Mouse (Mus musculus): ENCODE measurements around the gene Txndc11.

Gene Txndc11

DNA sequence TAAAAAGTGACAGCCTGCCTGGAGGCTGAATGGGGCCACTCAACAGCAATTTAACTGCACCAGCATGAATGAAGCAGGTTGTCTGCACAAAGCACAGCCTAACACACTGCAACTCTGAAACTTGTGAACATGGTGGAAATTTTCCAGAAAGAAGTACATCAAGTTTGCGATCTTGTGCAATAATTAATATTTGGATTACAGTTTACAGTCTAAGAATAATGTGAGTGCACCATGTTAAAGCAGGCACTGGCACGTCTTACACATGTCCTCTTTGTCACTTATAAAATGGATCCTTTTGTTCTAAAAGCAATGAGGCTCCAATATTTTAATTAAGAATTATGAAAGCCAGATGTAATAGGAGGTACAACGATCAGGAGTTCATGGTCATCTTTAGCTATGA is 37.1 kb downstream of the Txndc11 start:
- DNase-seq: no peak

DNA sequence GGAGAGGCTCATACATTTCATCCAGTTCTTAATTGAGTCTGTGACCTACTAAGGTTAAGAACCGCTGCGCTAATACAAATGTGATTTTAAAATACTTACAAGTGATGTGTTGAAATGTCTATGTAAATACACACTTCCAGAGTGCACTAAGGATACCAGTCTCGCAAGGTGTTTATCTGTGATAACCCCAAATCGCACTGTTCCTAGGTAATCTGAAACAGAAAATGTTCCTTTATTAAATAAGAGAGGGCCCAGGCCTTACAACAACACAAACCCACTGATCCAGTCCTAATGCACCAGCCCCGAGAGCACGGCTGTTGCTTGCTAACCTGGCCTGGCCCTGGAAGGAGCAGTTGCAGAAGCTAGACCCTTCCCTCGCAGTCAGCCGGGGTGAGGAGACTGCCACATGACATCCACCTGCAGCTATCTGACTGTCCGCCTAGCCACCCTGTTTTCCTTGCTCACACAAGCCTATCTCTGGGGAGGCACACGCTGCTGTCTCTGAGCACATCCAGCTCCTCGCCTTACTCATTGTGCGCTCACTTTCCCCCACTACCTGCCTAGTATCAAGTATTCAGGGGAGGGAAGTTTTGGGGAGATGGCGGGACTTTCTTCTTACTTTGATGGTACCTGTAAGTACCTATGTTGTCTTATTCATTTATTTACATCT is 40.6 kb downstream of the Txndc11 start:
- no peak for DNase-seq

DNA sequence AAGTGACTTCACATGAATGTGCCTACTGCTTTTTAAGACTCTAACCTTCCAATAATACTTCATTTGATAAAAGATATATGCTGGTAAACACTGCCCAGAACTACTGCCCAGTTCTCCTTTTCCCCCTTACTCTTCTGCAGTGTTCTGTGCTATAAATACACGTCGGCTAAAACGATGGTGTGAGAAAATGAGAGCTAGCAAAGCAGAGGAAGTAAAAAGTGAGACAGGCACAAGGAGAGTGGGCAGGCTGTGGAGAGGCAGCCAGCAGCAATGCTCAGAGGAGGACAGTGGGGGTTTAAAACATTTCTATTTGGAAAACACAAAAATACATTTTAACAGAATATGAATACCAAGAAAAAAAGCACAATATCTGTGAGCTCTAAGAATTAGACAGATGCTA is 41.9 kb downstream of the Txndc11 start:
- DNase-seq: no peak

DNA sequence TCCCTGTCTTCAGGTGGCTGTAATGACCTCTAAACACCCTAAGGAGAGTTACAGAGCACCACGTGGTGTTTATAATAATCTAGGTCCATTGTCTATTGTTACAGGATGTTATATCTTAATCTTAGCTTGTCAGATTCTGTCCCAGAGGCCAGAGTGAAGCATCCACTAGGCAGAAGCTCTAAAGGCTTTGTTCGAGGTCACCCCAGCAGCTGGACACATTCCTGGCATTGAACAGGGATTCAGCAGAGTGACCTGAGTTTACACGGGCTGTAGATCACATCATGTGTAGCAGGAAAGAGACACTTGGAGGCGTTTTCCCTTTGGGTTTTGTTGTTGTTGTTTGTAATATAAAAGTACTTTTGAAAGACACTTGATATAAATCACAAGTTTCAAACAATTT is 42.4 kb downstream of the Txndc11 start:
- DNase-seq: no peak

DNA sequence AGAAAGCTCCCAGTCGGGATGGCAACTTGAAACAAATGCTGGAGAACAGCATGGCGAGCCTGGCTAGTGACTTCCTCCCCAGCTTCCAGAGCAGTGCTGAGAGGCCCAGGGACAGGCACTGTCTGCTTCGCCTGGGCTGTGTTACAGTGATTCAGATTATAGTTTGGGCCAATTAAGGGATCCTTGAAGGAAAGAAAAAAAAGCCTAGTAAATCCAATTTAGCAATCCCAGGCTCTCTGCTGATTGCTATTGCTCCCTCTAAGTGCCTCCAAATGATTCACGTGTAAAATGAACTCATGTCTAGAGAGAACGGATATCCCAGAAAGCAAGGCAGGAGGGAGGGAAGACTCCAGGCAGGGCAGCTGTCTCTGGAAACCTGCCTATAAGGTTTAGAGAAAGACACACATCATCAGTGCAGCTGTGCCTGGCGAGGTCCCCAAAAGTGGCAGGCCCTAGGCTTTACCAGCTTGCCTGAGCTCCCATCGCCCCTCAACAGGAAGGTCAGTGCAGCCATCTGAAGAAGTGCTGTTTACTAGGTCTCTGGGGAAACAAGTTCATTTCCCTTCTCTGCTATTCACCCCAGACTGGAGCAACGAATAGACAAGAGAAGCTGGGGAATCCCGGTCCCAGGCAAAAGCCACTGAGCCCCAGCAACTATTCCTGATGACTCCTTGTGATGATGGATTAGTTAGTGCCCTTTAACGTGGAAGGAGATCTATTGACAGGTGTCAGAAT is 43.4 kb downstream of the Txndc11 start:
- DNase-seq: no peak

DNA sequence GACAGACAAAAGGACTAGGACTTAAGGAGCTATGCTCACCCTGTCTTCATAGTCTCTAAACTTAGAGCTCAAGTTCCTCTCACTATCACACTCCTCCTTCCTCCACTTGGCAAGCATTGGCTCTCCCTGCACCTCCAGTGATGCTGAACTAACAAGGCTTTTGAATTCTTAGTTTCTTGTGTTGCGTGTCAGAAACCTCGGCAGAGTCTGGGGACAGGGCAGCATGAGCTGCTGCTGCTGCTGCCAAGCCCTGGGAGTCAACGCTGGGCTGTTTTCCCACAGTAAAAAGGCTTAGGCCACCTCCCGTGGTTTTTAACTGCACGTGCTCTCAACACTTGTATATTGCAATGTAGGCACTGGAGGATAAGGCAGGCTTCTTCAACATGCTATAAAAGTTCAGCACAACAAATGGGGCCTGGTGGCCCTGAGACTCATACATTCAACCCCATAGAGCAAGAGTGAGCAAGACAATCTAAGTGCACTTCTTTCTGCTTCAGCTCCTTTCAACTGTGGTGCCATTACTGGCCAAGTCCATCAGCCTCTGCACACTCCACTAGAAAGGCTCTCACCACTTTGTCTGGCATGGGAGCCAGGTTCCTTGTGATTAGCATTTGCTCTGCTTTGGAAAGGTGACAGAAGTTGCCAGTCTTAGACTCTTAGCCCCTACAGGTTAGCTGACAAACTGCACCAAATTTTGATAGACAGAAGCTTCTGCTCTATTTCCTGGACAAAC is 47.4 kb downstream of the Txndc11 start:
- DNase-seq: no peak

DNA sequence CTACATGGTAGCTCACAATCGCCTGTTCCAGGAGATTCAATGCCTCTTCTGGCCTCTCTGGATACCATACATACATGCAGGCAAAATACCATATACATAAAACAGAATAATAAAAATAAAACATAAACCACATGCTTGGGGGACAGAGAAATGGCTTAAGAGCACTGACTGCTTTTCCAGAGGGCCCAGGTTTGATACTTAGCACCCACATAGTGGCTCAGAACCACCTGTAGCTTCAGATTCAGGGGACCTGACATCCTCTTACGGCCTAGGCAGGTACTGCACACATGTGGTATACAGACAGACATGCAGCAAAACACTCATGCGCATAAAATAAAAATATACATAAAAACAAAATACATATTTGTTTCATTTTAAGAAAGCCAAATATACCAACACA is 48.2 kb downstream of the Txndc11 start:
- no peak for DNase-seq

DNA sequence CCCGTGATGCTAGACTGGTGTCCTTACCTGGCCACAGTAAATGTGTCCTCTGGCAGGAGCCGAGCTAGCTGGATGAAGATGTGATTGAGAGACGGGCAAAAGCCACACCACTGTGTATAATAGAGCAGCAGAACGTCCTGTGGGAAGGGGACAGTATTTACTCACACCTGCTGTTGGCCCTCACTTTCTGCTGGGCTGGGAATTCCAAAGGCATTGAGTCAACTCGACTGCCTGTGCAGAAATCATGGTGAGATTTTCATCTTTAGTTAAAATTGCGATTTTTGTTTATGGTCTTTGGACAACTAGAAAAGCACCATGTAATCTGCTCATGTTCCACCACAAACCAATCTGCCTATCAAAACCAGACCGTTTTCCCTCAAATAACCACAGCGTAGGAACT is 50.3 kb downstream of the Txndc11 start:
- DNase-seq: no peak

DNA sequence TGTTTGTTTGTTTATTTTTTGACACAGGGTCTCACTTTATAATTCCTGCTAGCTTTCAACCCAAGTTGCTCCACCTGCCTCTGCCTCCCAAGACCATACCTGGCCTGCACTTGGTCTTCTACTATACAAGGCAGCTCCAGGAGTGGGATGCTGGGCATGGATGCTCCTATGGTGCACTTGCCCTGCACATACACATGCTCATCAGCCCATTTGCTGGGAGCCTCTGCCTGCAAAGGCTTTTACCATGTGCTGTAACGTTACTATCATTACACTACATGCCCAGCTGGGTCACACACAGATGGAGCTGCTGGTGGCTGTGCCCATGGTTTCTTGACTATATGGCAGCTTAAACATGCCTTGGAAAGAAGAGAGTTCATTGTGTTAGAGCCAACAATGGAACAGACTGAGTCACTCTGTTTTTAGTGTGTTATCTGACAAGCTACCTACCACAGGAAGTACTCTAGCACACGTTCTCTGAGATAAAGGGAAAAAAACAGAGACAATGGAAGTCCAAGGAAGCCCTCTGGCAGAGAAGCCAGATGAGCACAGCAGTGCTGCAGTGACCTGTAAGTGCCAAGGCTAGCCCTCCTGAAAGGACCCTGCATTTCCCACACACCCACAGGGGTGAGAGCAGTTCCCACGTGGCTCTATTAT is 56.1 kb downstream of the Txndc11 start:
- DNase-seq: no peak

DNA sequence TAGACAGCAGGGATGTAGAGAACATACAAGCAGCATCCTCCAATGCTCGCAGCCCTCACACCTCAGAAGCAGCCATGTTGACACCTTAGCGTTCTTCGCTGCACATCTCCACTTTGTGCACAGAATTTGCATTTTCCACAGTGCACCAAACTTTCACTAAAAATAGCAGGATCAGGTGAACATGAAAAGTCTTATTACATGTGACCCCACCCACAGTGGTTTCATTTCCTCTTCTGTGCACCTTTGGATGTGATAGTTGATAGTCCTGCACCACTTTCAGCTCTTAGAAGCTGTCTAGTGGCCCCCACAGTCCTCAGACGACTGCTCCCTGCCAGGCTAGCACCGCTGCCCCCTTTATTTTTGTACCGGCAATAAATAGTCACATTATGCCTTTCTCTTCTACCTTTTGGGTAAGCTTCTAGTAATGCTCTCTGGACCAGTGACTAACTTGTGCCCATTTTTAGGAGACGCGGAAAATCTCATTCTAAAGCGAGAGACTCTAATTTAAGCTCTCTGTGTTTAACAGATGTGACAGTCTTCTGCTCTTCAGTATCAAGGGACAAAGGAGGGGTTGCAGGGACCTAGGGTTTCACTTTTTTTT is 56.7 kb downstream of the Txndc11 start:
- no peak for DNase-seq

DNA sequence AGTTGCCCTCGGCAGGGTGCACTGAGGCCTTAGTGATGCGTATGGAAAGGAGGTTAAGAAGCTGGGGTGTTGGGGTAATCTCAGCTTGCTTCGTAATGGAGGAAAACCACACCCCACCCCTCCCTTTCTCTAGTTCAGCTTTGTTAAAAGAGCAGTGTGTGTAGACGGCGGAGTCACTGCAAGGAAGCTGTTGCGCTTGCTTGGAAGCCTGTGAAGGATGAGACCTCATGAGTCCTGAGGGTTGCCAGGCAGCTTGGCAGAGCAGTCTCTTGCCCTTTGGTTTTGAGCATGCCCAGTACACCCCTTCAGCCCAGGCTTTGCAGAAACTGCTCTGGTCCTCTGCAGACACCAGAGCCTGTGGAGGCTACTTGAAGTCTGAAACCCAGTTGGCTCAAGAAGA is 61.4 kb downstream of the Txndc11 start:
- peak; percentile 47 to 53 for DNase-seq

DNA sequence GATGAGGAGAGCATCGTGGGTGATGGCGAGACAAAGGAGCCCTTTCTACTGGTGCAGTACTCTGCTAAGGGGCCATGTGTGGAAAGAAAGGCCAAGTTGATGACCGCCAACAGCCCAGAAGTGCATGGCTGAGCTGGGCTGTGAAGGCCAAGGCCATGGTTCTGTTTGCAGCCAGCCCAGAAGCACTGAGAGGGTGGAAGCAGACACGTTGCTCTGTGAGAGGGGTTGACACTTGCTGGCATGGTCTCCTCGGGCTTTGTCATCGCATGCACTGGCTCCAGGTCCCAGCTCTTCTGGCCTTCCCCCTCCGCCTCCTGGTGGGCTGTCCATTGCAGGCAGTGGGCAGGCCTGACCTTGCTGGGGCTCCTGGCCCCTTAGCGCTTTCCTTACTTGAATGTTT is 62.0 kb downstream of the Txndc11 start:
- DNase-seq: no peak

DNA sequence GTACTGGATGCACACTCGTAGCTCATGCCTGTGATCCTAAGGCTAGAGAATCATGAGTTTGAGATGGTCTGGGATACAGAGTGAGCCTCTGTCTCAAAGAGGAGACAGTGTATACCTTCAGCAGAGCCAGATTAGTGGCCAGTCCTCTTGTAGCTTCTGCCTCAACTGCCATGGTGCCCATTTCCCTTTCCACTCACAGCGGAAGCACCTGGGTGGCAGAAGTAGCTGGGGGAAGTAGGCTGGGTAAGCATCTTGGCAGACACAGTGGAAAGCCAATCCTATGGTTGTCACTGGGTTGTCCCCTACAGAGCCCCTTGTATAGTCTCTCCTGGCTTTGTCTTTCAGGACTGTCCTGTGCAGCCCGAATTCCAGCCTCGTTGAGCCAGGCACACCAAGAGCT is 62.6 kb downstream of the Txndc11 start:
- no peak for DNase-seq

DNA sequence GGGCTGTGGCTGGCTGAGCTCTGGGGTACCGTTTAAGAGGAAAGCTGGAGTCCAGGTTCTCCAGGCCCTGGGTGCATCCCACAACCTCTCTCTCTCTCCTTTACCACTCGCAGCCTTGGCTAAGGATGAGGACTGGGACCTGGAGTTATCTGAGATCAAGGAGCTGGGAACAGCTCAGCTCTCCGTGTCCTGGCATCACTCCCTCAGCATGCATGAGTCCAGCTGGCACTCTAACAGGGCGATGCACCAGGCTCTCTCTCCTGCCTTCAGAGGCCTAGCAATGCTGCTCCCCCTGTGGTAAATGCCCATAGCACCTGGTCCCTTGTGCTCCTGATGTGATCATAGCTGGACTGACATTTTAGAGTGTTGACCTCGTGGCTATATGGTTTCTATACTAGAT is 63.3 kb downstream of the Txndc11 start:
- DNase-seq: peak; percentile 85 to 88

DNA sequence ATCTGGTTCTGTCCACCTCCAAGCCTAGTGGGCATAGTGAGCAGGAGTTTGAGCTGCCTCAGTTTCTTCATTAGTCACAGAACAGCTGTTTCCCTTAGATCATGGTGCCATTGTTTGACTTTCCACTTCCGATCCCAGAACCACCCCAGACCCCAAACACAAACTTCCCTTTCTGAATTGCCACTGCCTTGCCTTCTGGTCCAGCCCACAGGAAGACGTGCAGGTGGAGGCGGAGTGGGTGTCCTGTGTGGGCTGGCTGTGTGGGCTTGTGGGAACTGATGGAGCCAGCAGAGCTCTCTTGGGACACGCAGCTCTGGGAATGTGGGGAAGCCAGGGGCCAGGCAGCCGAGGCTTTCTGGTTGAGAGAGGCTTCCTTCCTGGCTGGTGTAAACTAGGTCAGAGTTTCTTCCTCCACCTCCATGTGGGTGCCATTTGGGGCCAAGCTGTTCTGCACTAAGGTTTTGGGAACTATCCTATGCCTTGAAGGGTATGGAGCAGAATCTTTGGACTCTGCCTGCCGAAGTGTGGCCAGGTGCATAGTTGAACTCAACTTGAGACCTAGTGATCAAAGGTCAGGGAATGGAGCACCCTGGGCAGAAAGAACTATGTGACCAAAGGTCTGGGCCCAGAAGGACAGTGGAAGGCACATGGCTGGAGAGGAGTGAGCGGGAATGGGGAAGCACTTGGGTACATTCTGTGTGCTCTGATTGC is 64.6 kb downstream of the Txndc11 start:
- no peak for DNase-seq

DNA sequence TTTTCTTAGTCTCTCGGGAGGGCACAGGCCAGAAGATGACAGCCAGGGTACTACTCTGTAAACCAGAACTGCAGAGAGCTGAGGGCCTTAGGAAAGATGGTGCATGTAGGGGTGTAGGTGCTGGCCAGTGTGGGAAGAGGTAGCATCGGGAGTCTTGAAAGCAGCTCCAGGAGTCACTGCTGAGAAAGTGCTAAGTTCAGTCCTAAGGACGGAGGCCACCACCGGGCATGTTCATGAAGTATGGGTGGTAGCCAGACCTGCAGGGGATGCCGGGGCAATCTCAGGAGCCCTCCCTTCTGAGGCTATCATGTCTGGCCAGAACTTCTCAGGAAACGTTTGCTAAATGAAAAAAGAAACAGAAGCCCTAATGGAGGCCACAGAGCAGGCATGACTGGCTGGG is 65.2 kb downstream of the Txndc11 start:
- no peak for DNase-seq

DNA sequence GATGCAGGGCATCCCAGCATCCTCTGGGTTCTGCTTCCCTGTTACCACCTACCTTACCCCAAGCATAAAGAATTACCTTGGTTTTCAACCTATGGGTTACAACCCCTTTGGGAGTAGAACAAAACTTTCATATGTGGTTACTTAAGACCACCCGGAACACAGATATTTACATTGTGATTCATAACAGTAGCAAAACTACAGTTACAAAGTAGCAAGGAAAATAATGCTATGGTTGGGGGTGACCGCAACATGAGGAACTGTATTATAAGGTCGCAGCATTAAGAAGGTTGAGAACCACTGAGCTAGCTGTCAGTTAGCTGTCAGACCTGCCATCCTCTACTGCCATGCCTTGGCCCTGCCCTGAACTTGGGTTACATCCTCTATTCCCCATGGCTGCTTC is 65.8 kb downstream of the Txndc11 start:
- no peak for DNase-seq

DNA sequence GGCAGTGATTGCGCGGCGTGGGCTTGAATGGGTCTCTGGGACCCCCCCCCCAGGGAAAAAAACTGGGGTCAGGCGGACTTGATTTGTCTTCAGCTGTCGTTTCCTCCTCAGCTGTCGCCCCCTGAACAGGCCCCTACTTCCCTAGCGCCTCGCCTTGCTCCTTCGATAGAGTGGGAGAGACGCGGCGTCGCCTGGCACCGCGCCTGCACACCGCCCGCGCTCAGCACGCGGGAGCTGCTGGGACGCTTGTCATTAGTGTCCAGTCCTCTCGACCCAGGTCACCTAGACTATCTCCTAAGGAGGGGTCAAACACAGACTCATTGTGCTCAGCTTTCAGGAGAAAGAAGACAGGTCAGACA is 67.6 kb downstream of the Txndc11 start:
- DNase-seq: peak; percentile 65 to 68

DNA sequence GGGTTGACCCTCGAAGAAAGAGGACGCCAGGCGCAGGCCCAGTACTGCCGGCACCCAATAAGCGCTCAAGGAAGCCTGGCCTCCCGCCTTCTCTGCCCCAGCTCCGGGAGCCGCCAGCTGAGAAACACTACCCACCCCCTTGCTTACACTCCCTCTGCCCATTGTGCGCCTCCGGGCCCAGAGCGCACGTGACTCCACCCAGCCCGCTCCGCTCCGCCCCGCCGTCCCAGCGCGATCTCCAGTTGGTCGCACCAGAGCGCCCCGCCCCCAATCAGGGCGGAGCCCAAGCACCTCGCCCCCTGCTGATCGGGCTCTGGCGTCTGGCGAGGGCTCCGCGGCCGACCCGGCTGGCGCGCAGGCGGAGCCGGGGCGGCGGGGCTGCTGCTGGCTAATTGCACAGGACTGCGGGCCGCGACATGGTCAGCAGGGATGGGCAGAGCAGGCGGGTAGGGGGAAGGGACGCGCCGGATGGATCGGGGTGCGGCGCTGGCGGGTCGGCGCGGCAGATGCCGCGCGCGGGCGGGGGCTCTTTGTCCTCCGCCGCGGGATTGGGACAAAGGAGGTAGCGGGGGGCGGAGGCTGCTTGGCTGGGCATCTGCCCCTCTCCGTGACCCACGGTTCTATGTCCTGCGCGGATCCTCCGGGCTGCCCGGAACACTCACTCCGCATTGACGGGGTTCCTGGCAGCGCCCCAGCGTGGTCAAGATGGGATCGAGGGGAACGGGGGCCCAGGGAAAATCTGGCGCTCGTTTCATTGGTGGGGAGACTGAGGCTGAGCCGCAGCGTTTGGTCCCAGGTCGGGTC is 68.2 kb downstream of the Txndc11 start, which contains the start of gene Litaf:
Gene Litaf, minus strand, starts transcription at position 129 of the 804 bp plus-strand sequence.
- peak; percentile 96 to 98 for DNase-seq

DNA sequence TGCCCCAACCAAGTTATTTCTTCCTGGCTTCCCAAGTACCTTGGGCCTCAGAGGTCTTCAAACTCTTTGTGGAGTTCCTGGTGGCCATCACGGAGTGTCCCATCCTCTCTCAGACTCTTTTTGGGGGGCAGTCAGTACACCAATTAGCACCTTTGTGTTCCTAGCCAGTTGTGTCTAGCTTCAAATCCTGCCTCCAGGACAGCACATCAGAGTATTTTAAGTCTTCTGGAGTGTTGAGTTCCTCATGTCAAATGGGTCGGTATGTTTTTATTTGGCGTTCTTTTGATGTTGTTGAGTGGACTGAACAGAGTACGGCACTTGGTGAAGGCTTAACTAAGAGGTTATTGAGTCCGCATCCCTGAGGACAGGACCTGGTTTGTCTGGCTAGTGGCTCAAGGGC is 69.0 kb downstream of the Txndc11 start:
- DNase-seq: no peak

DNA sequence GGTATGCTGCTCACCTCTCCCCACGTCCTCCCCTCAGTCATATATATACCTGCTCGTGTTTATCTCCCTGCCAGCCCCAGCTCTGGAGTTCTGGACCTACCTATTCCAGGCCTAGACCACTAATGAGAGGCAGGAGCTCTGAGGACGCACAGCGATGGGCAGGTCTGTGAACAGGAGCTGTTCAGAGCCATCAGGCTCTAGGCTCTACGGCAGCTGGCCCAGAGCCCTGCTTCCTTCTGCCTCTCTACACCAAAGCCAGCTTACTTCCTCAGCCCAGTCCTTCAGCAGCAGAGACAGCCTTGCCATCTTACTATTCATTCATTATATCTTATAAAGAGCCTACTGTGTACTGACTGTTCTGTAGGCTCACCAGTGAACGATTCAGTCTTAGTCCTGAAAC is 69.7 kb downstream of the Txndc11 start:
- DNase-seq: no peak

DNA sequence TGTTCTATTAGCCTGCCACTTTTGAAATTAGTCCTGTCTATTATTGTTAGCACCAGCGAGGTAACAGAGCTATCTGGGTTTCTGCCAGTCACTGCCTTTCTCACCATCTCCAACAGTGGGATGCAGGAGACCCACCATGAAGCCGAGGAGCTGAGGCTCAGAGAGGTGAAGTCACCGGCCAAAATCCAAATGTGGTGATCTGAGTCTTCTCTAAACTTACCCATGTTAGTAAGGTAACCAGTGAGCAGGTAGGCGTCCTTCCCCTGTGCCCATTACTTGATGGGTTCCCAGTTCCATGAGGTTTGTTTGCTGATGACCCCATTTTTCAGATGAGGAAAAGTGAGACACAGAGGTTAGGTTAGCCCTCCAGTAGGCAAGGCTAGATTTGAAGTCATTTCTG is 70.1 kb downstream of the Txndc11 start:
- DNase-seq: no peak
